Mouse (Mus musculus) liver, embryonic 14 days (tissue): ENCODE measurements around the gene Rgs6. TPM values are rescaled to one million over a fixed set of nuclear protein-coding genes. Genes with fewer than 3 reads are reported as not detected.

Experiments used
- polyA plus RNA-seq: library from polyadenylated mRNA; depleted of rRNA; stranded (reverse); fragments of >200 nt; gene quantifications from 2 replicates; pipeline ENCODE4 v1.2.3, GENCODE M21; 2012; rRNA removed

Rgs6 gene
- 0.03 TPM in 2 replicates for polyA plus RNA-seq

DNA sequence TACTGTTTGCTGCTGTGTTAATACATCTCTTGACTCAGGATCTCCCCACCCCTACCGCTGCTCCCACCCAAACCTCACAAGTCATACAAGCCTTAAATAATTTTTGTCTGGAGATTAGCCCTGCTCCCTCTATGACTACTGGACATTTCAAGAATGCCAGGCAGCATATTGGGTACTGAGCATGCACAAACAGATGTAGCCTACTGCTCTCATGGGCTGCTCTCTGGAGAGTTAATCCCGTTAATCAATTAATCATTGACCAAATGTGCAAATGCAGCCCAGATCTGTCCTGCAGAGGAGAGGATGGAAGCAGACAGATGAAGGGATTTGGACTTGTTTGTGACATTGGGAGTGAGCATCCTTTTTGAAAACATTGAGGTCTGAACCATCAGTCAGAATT, at the start of gene Rgs6:
Rgs6 (plus strand) TSS at position 276 of the 400 bp plus-strand sequence.

